In the genomic region with DNA sequence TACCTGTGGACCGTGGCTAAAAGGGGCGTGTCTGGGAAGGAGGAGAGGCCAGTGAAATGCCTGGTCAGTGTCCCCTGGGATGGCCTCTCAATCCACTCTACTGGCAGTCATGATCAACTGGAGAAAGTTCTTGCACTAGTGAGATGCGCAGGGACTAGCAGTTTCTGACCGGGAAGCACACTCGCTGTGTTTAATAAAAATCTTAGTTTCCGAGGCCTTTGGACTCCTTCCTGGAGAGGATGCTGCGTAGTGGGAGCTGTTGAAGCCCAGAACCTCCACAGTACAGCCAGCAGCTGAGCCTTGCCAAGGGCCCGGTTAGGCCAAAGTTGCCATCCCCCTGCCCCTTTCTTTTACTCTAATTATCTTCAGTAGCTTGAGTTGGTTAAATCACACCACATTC, we compare ENCODE assay signal across 13 mouse cellular contexts.
A peak's percentile ranks its signal among the peaks of the same experiment; 100 is the strongest.
DNase-seq lines count a peak whose midpoint lies in the region; ATAC-seq and TF ChIP-seq lines count a peak whose summit lies in the region.
"Had no signal": no experiment of that assay in that cellular context is flagged by ENCODE, and none has a peak within 500 bp of the region (broad histone marks: within the 10 kb centered on the region; RNA-seq: fewer than 3 reads in every experiment).

No protein-coding gene starts in this region.

- H3K36me3 ChIP-seq in limb, embryonic 12.5 days: no peaks in the 10 kb centered on the region
- peaks cover 17% of the 10 kb centered on the region; the same call in 1 of the 2 replicates for H3K36me3 ChIP-seq in limb, embryonic 10.5 days
- no peaks in the 10 kb centered on the region for H3K36me3 ChIP-seq in embryonic facial prominence, embryonic 14.5 days (ENCODE audit: control insufficient read depth, insufficient read depth, low read length)
- H3K36me3 ChIP-seq: liver, embryonic 15.5 days; midbrain, embryonic 13.5 days had no signal

- no peaks in the 10 kb centered on the region for H3K9me3 ChIP-seq in limb, embryonic 12.5 days
- no peaks in the 10 kb centered on the region for H3K9me3 ChIP-seq in limb, embryonic 10.5 days (replicated peaks)
- H3K9me3 ChIP-seq in embryonic facial prominence, embryonic 14.5 days (ENCODE audit: control insufficient read depth, low read length): no peaks in the 10 kb centered on the region
- H3K9me3 ChIP-seq: liver, embryonic 15.5 days; midbrain, embryonic 13.5 days had no signal

- H3K9ac ChIP-seq in limb, embryonic 12.5 days (replicated peaks): no peak overlapping the region
- no peak overlapping the region for H3K9ac ChIP-seq in embryonic facial prominence, embryonic 14.5 days (ENCODE audit: low read depth, low read length)
- H3K9ac ChIP-seq: liver, embryonic 15.5 days; midbrain, embryonic 13.5 days had no signal

- H3K4me3 ChIP-seq in gastrocnemius, adult 2 months: peak overlapping the region; percentile 2; the same call in 1 of the 2 replicates
- no peak overlapping the region for H3K4me3 ChIP-seq in limb, embryonic 12.5 days (replicated peaks)
- H3K4me3 ChIP-seq in limb, embryonic 10.5 days: no peak overlapping the region
- H3K4me3 ChIP-seq in embryonic facial prominence, embryonic 14.5 days (ENCODE audit: low read depth, low read length): no peak overlapping the region
- H3K4me3 ChIP-seq: liver, embryonic 15.5 days; midbrain, embryonic 13.5 days had no signal

- no peak overlapping the region for H3K4me2 ChIP-seq in limb, embryonic 12.5 days
- no peak overlapping the region for H3K4me2 ChIP-seq in embryonic facial prominence, embryonic 14.5 days (ENCODE audit: low read depth, low read length)
- H3K4me2 ChIP-seq: liver, embryonic 15.5 days; midbrain, embryonic 13.5 days had no signal

- no peaks in the 10 kb centered on the region for H3K27me3 ChIP-seq in limb, embryonic 12.5 days
- no peaks in the 10 kb centered on the region for H3K27me3 ChIP-seq in limb, embryonic 10.5 days (ENCODE audit: low read depth, poor library complexity, severe bottlenecking)
- no peaks in the 10 kb centered on the region for H3K27me3 ChIP-seq in embryonic facial prominence, embryonic 14.5 days (replicated peaks; ENCODE audit: control insufficient read depth, insufficient read depth, low read length)
- H3K27me3 ChIP-seq: liver, embryonic 15.5 days; midbrain, embryonic 13.5 days had no signal

- intact Hi-C loops in gastrocnemius, adult 2 months (cut with DNase I): loop anchor here (5.0 kb wide), 2 partner anchors 150 kb away; partner anchors contain the start of gene Bach2
- intact Hi-C loops in heart, postnatal 14 days (cut with DNase I): loop anchor here (5.0 to 10.0 kb wide), 3 partner anchors 85 to 332 kb away; no protein-coding TSS in a partner anchor

- H3K4me1 ChIP-seq in limb, embryonic 12.5 days (replicated peaks): peaks cover 47% of the 10 kb centered on the region
- peaks cover 38% of the 10 kb centered on the region for H3K4me1 ChIP-seq in limb, embryonic 10.5 days
- H3K4me1 ChIP-seq in embryonic facial prominence, embryonic 14.5 days (ENCODE audit: control insufficient read depth, insufficient read depth, low read length): peaks cover 32% of the 10 kb centered on the region

- TF ChIP-seq CTCF in gastrocnemius, adult 2 months (IDR thresholded peaks at IDR 0.05): no peak

- no peak for DNase-seq in gastrocnemius, adult 2 months
- DNase-seq in gastrocnemius, postnatal 25 days: no peak
- no peak for DNase-seq in limb, embryonic 10.5 days (ENCODE audit: low spot score)
- DNase-seq in embryonic facial prominence, embryonic 14.5 days (ENCODE audit: low spot score): no peak
- peak; percentile 26 to 37 for DNase-seq in heart, postnatal 14 days
- no peak for DNase-seq in layer of hippocampus, postnatal 36 days
- no peak for DNase-seq in adrenal gland, postnatal 36 days
- DNase-seq: B cell, adult 2 months; cerebellum, postnatal 14 days; right cerebral cortex, postnatal 25 days had no signal

- H3K27ac ChIP-seq in gastrocnemius, adult 2 months: peak overlapping the region; percentile 58
- peak overlapping the region; percentile 54 for H3K27ac ChIP-seq in limb, embryonic 12.5 days
- H3K27ac ChIP-seq in limb, embryonic 10.5 days: no peak overlapping the region
- H3K27ac ChIP-seq in embryonic facial prominence, embryonic 14.5 days (replicated peaks; ENCODE audit: low read depth, low read length): peak overlapping the region; percentile 3
- H3K27ac ChIP-seq: liver, embryonic 15.5 days; midbrain, embryonic 13.5 days had no signal

- WGBS in limb, embryonic 12.5 days: 73% methylated on average over 8 of the region's 8 CpGs
- 83% methylated on average over 8 of the region's 8 CpGs for WGBS in limb, embryonic 10.5 days
- 63% methylated on average over 8 of the region's 8 CpGs for WGBS in embryonic facial prominence, embryonic 14.5 days

- no peak for ATAC-seq in limb, embryonic 12.5 days (ENCODE audit: insufficient number of reproducible peaks, insufficient read depth, low FRiP score, low TSS enrichment, low read depth)
- no peak for ATAC-seq in embryonic facial prominence, embryonic 14.5 days (ENCODE audit: low read depth)
- ATAC-seq: midbrain, embryonic 13.5 days had no signal

Comparison
In these comparisons a context has a peak if more than half of its experiments do, and no peak if none do; other contexts are left out.
1. DNase-seq: peak in heart, postnatal 14 days (2 of 2); none in gastrocnemius, adult 2 months (single experiment), gastrocnemius, postnatal 25 days (single experiment), limb, embryonic 10.5 days (single experiment), embryonic facial prominence, embryonic 14.5 days (single experiment), layer of hippocampus, postnatal 36 days (0 of 2) and adrenal gland, postnatal 36 days (0 of 2).